Mouse (Mus musculus) olfactory bulb, adult 2 months (tissue): Measurements from ENCODE around the gene Rpl31.

ENCODE experiments used
- CTCF ChIP-seq: fragments of 200-500 bp; IDR thresholded peaks from 2 replicates; pipeline ENCODE4 v1.5.1; 2012; ENCODE audit warnings: low read depth, mild to moderate bottlenecking, low read length, moderate library complexity; ENCODE audit not compliant: insufficient read depth
- POLR2A ChIP-seq: fragments of 200-500 bp; IDR thresholded peaks from 2 replicates; pipeline ENCODE4 v1.6.1; 2012; ENCODE audit warnings: mild to moderate bottlenecking, low read depth, low read length, moderate library complexity; ENCODE audit not compliant: insufficient read depth

DNA sequence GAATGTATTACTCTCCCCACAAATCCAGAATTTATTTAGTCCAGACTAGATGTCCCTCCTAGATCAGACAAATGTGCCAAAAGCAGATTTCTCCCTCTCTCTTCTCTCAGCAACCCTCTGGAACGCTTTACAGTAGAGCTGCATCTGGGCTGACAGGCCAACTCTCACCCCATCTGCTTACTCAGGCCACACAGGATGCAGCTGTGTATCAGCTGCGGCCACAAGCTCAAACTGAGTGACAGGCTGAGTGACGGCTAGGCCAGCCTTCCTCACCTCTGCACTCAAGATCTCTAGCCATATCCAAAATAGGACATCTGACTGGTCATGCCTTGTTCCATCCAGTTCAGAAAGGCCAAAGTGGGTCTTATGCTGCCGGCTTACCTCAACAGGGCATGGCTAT, 28.7 kb downstream of the Rpl31 start:
- TF ChIP-seq POLR2A (no peak), CTCF (no peak)
